Mouse (Mus musculus) forebrain, embryonic 13.5 days (tissue): ENCODE data around the gene Spire2. TPM values are rescaled to one million over a fixed set of nuclear protein-coding genes. Genes with fewer than 3 reads are reported as not detected.
A peak's percentile ranks its signal among the peaks of the same experiment; 100 is the strongest.
"Not testable (repeated sequence)": the region's sequence is repeated elsewhere in the genome, so short reads cannot be mapped to it uniquely, and the experiment has no call there.

Experiments
- ATAC-seq: fragments of 200-750 bp; cut with Nextera tagmentation; 2 replicates; pipeline ENCODE4 v1.8.0; 2017
- H3K27ac ChIP-seq: fragments of 300-500 bp; sonication (generic); 2 replicates; pipeline ENCODE4 v1.5.1; 2015; ENCODE audit warnings: inconsistent platforms, mild to moderate bottlenecking, moderate library complexity
- H3K27me3 ChIP-seq: fragments of 300-500 bp; sonication (generic); 2 replicates; pipeline ENCODE4 v1.6.1; 2015; ENCODE audit warnings: mild to moderate bottlenecking, inconsistent platforms
- H3K36me3 ChIP-seq: fragments of 300-500 bp; sonication (generic); 2 replicates; pipeline ENCODE4 v1.6.1; 2015; ENCODE audit warnings: mild to moderate bottlenecking, inconsistent platforms; ENCODE audit not compliant: poor library complexity, severe bottlenecking
- H3K4me1 ChIP-seq: fragments of 300-500 bp; sonication (generic); 2 replicates; pipeline ENCODE4 v1.6.1; 2015; ENCODE audit warnings: inconsistent platforms
- H3K4me2 ChIP-seq: fragments of 300-500 bp; sonication (generic); 2 replicates; pipeline ENCODE4 v1.6.1; 2015; ENCODE audit warnings: inconsistent platforms, mild to moderate bottlenecking, moderate library complexity
- H3K4me3 ChIP-seq: fragments of 300-500 bp; sonication (generic); 2 replicates; pipeline ENCODE4 v1.5.1; 2015; ENCODE audit warnings: mild to moderate bottlenecking, inconsistent platforms
- H3K9ac ChIP-seq: fragments of 300-500 bp; sonication (generic); 2 replicates; pipeline ENCODE4 v1.6.1; 2015; ENCODE audit warnings: mild to moderate bottlenecking, inconsistent platforms
- H3K9me3 ChIP-seq: fragments of 300-500 bp; sonication (generic); replicated peaks from 2 replicates; pipeline ENCODE4 v1.6.1; 2016; ENCODE audit warnings: inconsistent platforms
- WGBS: fragments of 180-500 bp; shearing (Covaris S2); methylation state at CpG from one replicate; pipeline ENCODE4 v1.1.7; 2015; 5-methylcytosine and 5-hydroxymethylcytosine counted together
- polyA plus RNA-seq: library from polyadenylated mRNA; unstranded; fragments of >200 nt; fragmentation: Nextera tagmentation; extraction: Ambion mirVana; gene quantifications from 2 replicates; pipeline ENCODE4 v1.2.1, GENCODE M21; 2015

Gene Spire2
- 20.6 and 21.3 TPM in 2 replicates for polyA plus RNA-seq

- Histone ChIP-seq H3K36me3 (no peaks in the 10 kb centered on the region), H3K4me3 (peak within 1 kb of the TSS; percentile 84), H3K9me3 (no peaks in the 10 kb centered on the region), H3K9ac (peak within 1 kb of the TSS; percentile 93), H3K27ac (peak within 1 kb of the TSS; percentile 89), H3K4me2 (peak within 1 kb of the TSS; percentile 85), H3K4me1 (peaks cover 24% of the 10 kb centered on the region), H3K27me3 (no peaks in the 10 kb centered on the region)
- peak; percentile 86 for ATAC-seq
- 1% methylated on average over 61 of the region's 85 CpGs for WGBS
Observed at GRCm38 (mm10) chr8:123332262-123333090, at the start of gene Spire2. TSS of gene Spire2 (plus strand) at chr8:123332713.

- H3K9me3 ChIP-seq, H3K4me3 ChIP-seq, H3K4me2 ChIP-seq, H3K27ac ChIP-seq, H3K4me1 ChIP-seq, H3K27me3 ChIP-seq, H3K9ac ChIP-seq, ATAC-seq: not testable (repeated sequence)
- peaks cover 55% of the 10 kb centered on the region for H3K36me3 ChIP-seq
- 94% methylated on average over 5 of the region's 6 CpGs for WGBS
Observed at GRCm38 (mm10) chr8:123282994-123283393, 49.5 kb upstream of the Spire2 start.

GRCm38 (mm10) chr8:123283991-123284390, 48.5 kb upstream of the Spire2 start:
- Histone ChIP-seq H3K4me2 (no peak overlapping the region), H3K9ac (no peak overlapping the region), H3K27ac (no peak overlapping the region), H3K4me3 (no peak overlapping the region), H3K27me3 (no peaks in the 10 kb centered on the region), H3K9me3 (no peaks in the 10 kb centered on the region), H3K36me3 (peaks cover 60% of the 10 kb centered on the region), H3K4me1 (no peaks in the 10 kb centered on the region)
- 95% methylated on average over 7 of the region's 7 CpGs for WGBS
- ATAC-seq, result no peak

GRCm38 (mm10) chr8:123284493-123284892, 48.0 kb upstream of the Spire2 start:
- ATAC-seq, result no peak
- peaks cover 65% of the 10 kb centered on the region for H3K36me3 ChIP-seq
- H3K4me1 ChIP-seq, result no peaks in the 10 kb centered on the region
- 92% methylated on average over 5 of the region's 5 CpGs for WGBS
- H3K9ac ChIP-seq, result no peak overlapping the region
- H3K4me2 ChIP-seq, result no peak overlapping the region
- no peak overlapping the region for H3K27ac ChIP-seq
- H3K4me3 ChIP-seq, result no peak overlapping the region
- no peaks in the 10 kb centered on the region for H3K9me3 ChIP-seq
- H3K27me3 ChIP-seq, result no peaks in the 10 kb centered on the region

- Histone ChIP-seq H3K4me1 (no peaks in the 10 kb centered on the region), H3K4me2 (no peak overlapping the region), H3K4me3 (no peak overlapping the region), H3K9ac (no peak overlapping the region), H3K36me3 (peaks cover 41% of the 10 kb centered on the region), H3K27ac (no peak overlapping the region), H3K9me3 (no peaks in the 10 kb centered on the region), H3K27me3 (no peaks in the 10 kb centered on the region)
- 95% methylated on average over 17 of the region's 17 CpGs for WGBS
- ATAC-seq, result no peak
Observed at GRCm38 (mm10) chr8:123287362-123287761, 45.2 kb upstream of the Spire2 start.

- Histone ChIP-seq H3K27ac (no peak overlapping the region), H3K9me3 (no peaks in the 10 kb centered on the region), H3K9ac (no peak overlapping the region), H3K36me3 (peaks cover 53% of the 10 kb centered on the region), H3K4me3 (no peak overlapping the region), H3K4me2 (no peak overlapping the region), H3K27me3 (no peaks in the 10 kb centered on the region), H3K4me1 (no peaks in the 10 kb centered on the region)
- no peak for ATAC-seq
- WGBS, result 67% methylated on average over 4 of the region's 4 CpGs
Observed at GRCm38 (mm10) chr8:123290166-123290565, 42.3 kb upstream of the Spire2 start.

- Histone ChIP-seq H3K9me3 (no peaks in the 10 kb centered on the region), H3K36me3 (peaks cover 55% of the 10 kb centered on the region), H3K9ac (no peak overlapping the region), H3K27me3 (no peaks in the 10 kb centered on the region), H3K4me1 (no peaks in the 10 kb centered on the region), H3K4me2 (no peak overlapping the region), H3K4me3 (no peak overlapping the region), H3K27ac (no peak overlapping the region)
- ATAC-seq, result no peak
- WGBS, result 95% methylated on average over 8 of the region's 8 CpGs
Observed at GRCm38 (mm10) chr8:123290679-123291078, 41.8 kb upstream of the Spire2 start.

GRCm38 (mm10) chr8:123291716-123292115, 40.8 kb upstream of the Spire2 start:
- Histone ChIP-seq H3K4me3 (no peak overlapping the region), H3K9me3 (no peaks in the 10 kb centered on the region), H3K9ac (no peak overlapping the region), H3K4me1 (no peaks in the 10 kb centered on the region), H3K27ac (no peak overlapping the region), H3K27me3 (no peaks in the 10 kb centered on the region), H3K4me2 (no peak overlapping the region), H3K36me3 (peaks cover 58% of the 10 kb centered on the region)
- 91% methylated on average over 8 of the region's 8 CpGs for WGBS
- no peak for ATAC-seq

GRCm38 (mm10) chr8:123292281-123292680, 40.2 kb upstream of the Spire2 start:
- no peak overlapping the region for H3K27ac ChIP-seq
- 92% methylated on average over 3 of the region's 3 CpGs for WGBS
- H3K27me3 ChIP-seq, result no peaks in the 10 kb centered on the region
- no peaks in the 10 kb centered on the region for H3K9me3 ChIP-seq
- H3K9ac ChIP-seq, result no peak overlapping the region
- H3K36me3 ChIP-seq, result peaks cover 57% of the 10 kb centered on the region
- no peak overlapping the region for H3K4me3 ChIP-seq
- ATAC-seq, result no peak
- H3K4me2 ChIP-seq, result no peak overlapping the region
- no peaks in the 10 kb centered on the region for H3K4me1 ChIP-seq

- no peak overlapping the region for H3K4me2 ChIP-seq
- no peaks in the 10 kb centered on the region for H3K27me3 ChIP-seq
- no peaks in the 10 kb centered on the region for H3K4me1 ChIP-seq
- no peak overlapping the region for H3K27ac ChIP-seq
- no peak overlapping the region for H3K4me3 ChIP-seq
- no peak for ATAC-seq
- H3K36me3 ChIP-seq, result peaks cover 56% of the 10 kb centered on the region
- WGBS, result 93% methylated on average over 2 of the region's 2 CpGs
- no peak overlapping the region for H3K9ac ChIP-seq
- H3K9me3 ChIP-seq, result no peaks in the 10 kb centered on the region
Observed at GRCm38 (mm10) chr8:123292785-123293184, 39.7 kb upstream of the Spire2 start.

- H3K27ac ChIP-seq, result no peak overlapping the region
- H3K4me1 ChIP-seq, result no peaks in the 10 kb centered on the region
- H3K27me3 ChIP-seq, result no peaks in the 10 kb centered on the region
- 93% methylated on average over 11 of the region's 11 CpGs for WGBS
- H3K9me3 ChIP-seq, result no peaks in the 10 kb centered on the region
- no peak overlapping the region for H3K9ac ChIP-seq
- ATAC-seq, result no peak
- H3K4me2 ChIP-seq, result no peak overlapping the region
- H3K4me3 ChIP-seq, result no peak overlapping the region
- H3K36me3 ChIP-seq, result peaks cover 52% of the 10 kb centered on the region
Observed at GRCm38 (mm10) chr8:123298301-123298700, 34.2 kb upstream of the Spire2 start.

GRCm38 (mm10) chr8:123308738-123309137, 23.8 kb upstream of the Spire2 start:
- Histone ChIP-seq H3K27me3 (no peaks in the 10 kb centered on the region), H3K9ac (no peak overlapping the region), H3K9me3 (no peaks in the 10 kb centered on the region), H3K4me2 (no peak overlapping the region), H3K4me3 (no peak overlapping the region), H3K27ac (no peak overlapping the region), H3K4me1 (no peaks in the 10 kb centered on the region), H3K36me3 (peaks cover 42% of the 10 kb centered on the region)
- ATAC-seq, result no peak
- WGBS, result 72% methylated on average over 4 of the region's 4 CpGs
